Mouse (Mus musculus): ENCODE data around the gene Vmn2r103.

The Vmn2r103 gene

GRCm38 (mm10) chr17:19773063-19773462 is at the start of gene Vmn2r103:
Gene Vmn2r103, plus strand, starts transcription at chr17:19773363.
- no peak for DNase-seq (ENCODE audit: low read depth in 2 of 2, low spot score in 2 of 2)

- no peak for DNase-seq (ENCODE audit: low read depth in 2 of 2, low spot score in 2 of 2)
Measured at GRCm38 (mm10) chr17:19778994-19779393, 5.8 kb downstream of the Vmn2r103 start.

DNA sequence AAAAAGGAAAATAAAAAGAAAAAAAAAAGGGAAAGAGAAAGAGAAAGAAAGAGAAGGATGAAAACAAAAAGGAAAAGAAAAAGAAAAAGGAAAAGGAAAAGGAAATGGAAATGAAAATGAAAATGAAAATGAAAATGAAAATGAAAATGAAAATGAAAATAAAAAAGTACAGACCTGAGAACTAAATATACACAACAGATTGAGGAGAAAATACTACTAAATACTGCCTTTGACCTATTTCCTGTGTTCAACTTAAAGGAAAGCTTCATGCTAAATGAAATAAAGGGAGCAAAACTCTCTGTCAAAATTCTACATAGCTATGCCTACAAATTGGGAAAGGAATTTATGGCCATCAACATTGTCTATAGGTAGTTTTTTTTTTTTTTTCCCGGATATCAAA is 16.1 kb downstream of the Vmn2r103 start:
- no peak for DNase-seq (ENCODE audit: low read depth in 2 of 2, low spot score in 2 of 2)
